Mouse (Mus musculus): ENCODE results near the gene Ube2h. TPM values are rescaled to one million over a fixed set of nuclear protein-coding genes. Genes with fewer than 3 reads are reported as not detected.

Gene Ube2h
- polyA plus RNA-seq, 1 experiment, result 38.3 TPM

DNA sequence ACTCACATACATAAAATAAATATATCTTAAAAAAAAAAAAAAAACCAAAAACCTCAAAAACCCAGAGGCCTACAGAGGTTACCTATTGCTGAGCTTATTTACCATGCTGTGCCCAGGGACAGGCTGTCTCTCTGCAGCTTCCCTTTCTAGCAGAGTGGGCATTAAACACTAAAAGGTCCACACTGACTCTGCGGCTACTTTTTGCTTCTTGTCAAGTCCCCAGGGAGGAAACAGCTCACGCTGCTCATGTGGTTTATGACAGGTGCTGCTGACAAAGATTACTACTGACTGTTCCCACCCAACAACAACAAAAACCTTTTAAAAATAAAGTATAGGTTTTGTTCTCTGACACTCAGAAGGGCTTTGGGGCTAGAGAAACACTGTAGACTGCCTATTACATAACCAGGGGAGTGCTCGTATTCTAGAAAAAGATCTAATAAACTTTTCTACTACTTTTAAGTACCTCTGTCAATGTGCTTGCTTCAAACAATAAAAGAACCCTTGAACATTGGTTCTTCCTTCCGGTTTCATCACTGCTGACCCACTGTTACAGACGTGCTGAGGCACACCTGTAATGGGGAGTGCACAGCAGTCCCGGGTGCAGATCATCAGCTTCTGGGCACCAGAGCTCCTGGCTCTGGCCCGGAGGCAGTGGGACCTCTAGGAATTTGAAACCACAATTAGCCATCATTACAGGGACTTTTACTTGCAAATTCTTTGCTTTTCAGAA is 77.2 kb downstream of the Ube2h start:
- DNase-seq, result no peak
- WGBS, result 72% methylated on average over 7 of the region's 7 CpGs
- no peaks in the 10 kb centered on the region for H3K36me3 ChIP-seq (ENCODE audit: control insufficient read depth, insufficient read depth, low read length)
- TF ChIP-seq POLR2A (IDR thresholded peaks at IDR 0.05; ENCODE audit: low read depth, low read length) (no peak), CTCF (conservative IDR thresholded peaks at IDR 0.05; ENCODE audit: insufficient read depth, insufficient read length, low read depth, low read length) (no peak)
- H3K4me1 ChIP-seq (ENCODE audit: control insufficient read depth, insufficient read depth, low read length), result 0 out of 2 replicates have a peak, but pooled peaks cover 3% of the 10 kb centered on the region
- no peaks in the 10 kb centered on the region for H3K27me3 ChIP-seq (replicated peaks; ENCODE audit: control insufficient read depth, insufficient read depth, low read length)
- no peak overlapping the region for H3K4me3 ChIP-seq (ENCODE audit: insufficient read depth, low read depth, low read length)
- H3K27ac ChIP-seq (ENCODE audit: insufficient read depth, low read depth, low read length), result no peak overlapping the region

GRCm38 (mm10) chr6:30224693-30225092 is 79.6 kb downstream of the Ube2h start:
- DNase-seq, result no peak
- WGBS, result 93% methylated on average over 1 of the region's 1 CpGs
- Histone ChIP-seq H3K36me3 (ENCODE audit: control insufficient read depth, insufficient read depth, low read length) (peaks cover 1% of the 10 kb centered on the region; the same call in 1 of the 2 replicates), H3K4me3 (ENCODE audit: insufficient read depth, low read depth, low read length) (no peak overlapping the region), H3K27me3 (replicated peaks; ENCODE audit: control insufficient read depth, insufficient read depth, low read length) (no peaks in the 10 kb centered on the region), H3K27ac (ENCODE audit: insufficient read depth, low read depth, low read length) (no peak overlapping the region), H3K4me1 (ENCODE audit: control insufficient read depth, insufficient read depth, low read length) (no peaks in the 10 kb centered on the region)
- TF ChIP-seq CTCF (conservative IDR thresholded peaks at IDR 0.05; ENCODE audit: insufficient read depth, insufficient read length, low read depth, low read length) (no peak), POLR2A (IDR thresholded peaks at IDR 0.05; ENCODE audit: low read depth, low read length) (no peak)

- H3K27me3 ChIP-seq (replicated peaks; ENCODE audit: control insufficient read depth, insufficient read depth, low read length), result no peaks in the 10 kb centered on the region
- H3K4me1 ChIP-seq (ENCODE audit: control insufficient read depth, insufficient read depth, low read length), result no peaks in the 10 kb centered on the region
- no peak overlapping the region for H3K4me3 ChIP-seq (ENCODE audit: insufficient read depth, low read depth, low read length)
- peaks cover 3% of the 10 kb centered on the region; the same call in 1 of the 2 replicates for H3K36me3 ChIP-seq (ENCODE audit: control insufficient read depth, insufficient read depth, low read length)
- WGBS, result 92% methylated on average over 1 of the region's 1 CpGs
- TF ChIP-seq CTCF (conservative IDR thresholded peaks at IDR 0.05; ENCODE audit: insufficient read depth, insufficient read length, low read depth, low read length), result no peak
- TF ChIP-seq POLR2A (IDR thresholded peaks at IDR 0.05; ENCODE audit: low read depth, low read length), result no peak
- no peak for DNase-seq
- no peak overlapping the region for H3K27ac ChIP-seq (ENCODE audit: insufficient read depth, low read depth, low read length)
These were observed 82.0 kb downstream of the Ube2h start for GRCm38 (mm10) chr6:30222321-30222720.

DNA sequence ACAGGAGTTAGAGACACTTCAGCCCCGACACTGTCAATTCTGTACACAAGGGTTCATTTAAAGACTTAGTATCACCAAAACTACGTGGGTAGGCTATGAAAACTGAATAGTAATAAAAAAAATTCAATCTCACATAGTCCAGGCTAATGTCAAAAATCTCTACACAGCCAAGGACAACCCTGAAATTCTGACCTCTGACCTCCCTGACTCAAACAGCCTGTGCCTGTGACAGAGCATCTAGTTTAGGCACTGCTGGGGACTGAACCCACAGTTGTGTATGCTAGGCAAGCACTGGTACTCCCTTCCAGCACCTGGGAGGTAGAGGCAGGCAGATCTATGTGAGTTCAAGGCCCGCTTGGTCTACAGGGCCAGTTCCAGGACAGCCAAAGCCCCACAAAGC is 86.8 kb downstream of the Ube2h start:
- WGBS, result 91% methylated on average over 3 of the region's 3 CpGs
- H3K27ac ChIP-seq (ENCODE audit: insufficient read depth, low read depth, low read length), result no peak overlapping the region

DNA sequence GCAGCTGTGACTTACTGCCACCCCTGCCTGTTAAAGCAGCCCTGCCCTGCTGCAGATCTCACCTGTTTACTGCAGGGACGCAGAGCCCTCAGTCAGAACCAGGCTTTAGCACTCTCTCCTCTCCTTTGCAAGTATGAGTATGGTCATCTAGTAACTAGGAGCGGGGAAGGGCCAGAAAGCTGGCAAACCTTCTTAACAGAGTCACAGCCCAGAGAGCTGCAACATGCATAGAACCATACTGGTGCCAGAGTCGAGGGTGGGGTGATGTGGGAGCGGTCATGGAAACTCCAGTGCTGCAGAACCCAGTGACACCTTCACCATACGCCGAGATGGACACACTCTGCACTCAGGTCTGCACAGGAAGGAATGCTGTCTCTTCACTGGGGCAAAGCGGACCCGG is 91.9 kb downstream of the Ube2h start:
- DNase-seq, result peak; percentile 68
- 67% methylated on average over 8 of the region's 8 CpGs for WGBS
- peak overlapping the region; percentile 41; the same call in 1 of the 2 replicates for H3K27ac ChIP-seq (ENCODE audit: insufficient read depth, low read depth, low read length)

More for the DNA sequence above, 86.8 kb downstream of the Ube2h start:
- Histone ChIP-seq H3K27me3 (replicated peaks; ENCODE audit: control insufficient read depth, insufficient read depth, low read length) (no peaks in the 10 kb centered on the region), H3K4me3 (ENCODE audit: insufficient read depth, low read depth, low read length) (no peak overlapping the region), H3K4me1 (ENCODE audit: control insufficient read depth, insufficient read depth, low read length) (peaks cover 2% of the 10 kb centered on the region; the same call in 1 of the 2 replicates), H3K36me3 (ENCODE audit: control insufficient read depth, insufficient read depth, low read length) (peaks cover 3% of the 10 kb centered on the region; the same call in 1 of the 2 replicates)
- TF ChIP-seq POLR2A (IDR thresholded peaks at IDR 0.05; ENCODE audit: low read depth, low read length) (no peak), CTCF (conservative IDR thresholded peaks at IDR 0.05; ENCODE audit: insufficient read depth, insufficient read length, low read depth, low read length) (no peak)
- DNase-seq, result no peak

DNA sequence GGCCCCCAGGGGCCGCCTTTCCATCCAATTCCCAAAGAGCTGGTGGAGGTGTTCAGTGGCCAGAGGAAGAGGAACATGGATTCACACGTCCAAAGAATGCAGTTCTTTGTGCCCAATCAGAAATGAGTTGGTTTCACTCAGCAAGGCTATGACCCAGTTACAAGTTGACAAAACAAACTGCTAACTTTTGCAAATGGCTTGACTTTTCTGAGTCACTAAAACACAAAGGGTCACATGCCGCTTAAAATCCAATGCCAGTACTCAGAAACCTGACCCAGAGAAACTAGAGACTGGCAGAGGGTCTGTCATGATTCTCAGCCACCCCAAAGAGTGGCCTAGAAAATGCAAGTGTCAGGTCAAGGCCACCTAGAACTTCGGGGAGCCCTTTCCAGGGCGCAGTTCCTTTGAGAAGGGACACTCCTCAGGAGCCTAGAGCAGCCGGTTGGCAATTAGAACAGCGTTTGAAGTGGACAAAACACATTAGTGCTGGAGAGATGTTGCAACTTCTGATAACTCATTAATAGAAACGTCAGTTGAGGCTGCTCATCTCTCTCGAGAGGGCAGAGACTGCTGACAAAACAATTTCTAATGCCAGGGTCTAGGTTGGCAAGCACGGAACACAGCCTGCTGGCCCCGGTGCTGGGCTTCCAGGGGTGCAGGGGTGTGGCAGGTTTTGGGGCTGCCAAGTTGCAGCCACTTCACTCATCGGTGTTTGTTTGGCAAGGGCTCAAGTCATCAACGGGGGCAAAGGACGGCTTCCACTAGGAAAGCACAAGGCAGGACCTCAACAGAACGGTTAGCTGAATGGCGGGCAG is 92.5 kb downstream of the Ube2h start:
- H3K36me3 ChIP-seq (ENCODE audit: control insufficient read depth, insufficient read depth, low read length), result no peaks in the 10 kb centered on the region
- 46% methylated on average over 16 of the region's 16 CpGs for WGBS
- DNase-seq, result peak; percentile 92
- no peak overlapping the region for H3K4me3 ChIP-seq (ENCODE audit: insufficient read depth, low read depth, low read length)
- TF ChIP-seq CTCF (conservative IDR thresholded peaks at IDR 0.05; ENCODE audit: insufficient read depth, insufficient read length, low read depth, low read length) (no peak), POLR2A (IDR thresholded peaks at IDR 0.05; ENCODE audit: low read depth, low read length) (no peak)
- peaks cover 5% of the 10 kb centered on the region; the same call in 1 of the 2 replicates for H3K4me1 ChIP-seq (ENCODE audit: control insufficient read depth, insufficient read depth, low read length)
- H3K27ac ChIP-seq (ENCODE audit: insufficient read depth, low read depth, low read length), result peak overlapping the region; percentile 77
- H3K27me3 ChIP-seq (replicated peaks; ENCODE audit: control insufficient read depth, insufficient read depth, low read length), result no peaks in the 10 kb centered on the region

More for the DNA sequence above, 91.9 kb downstream of the Ube2h start:
- Histone ChIP-seq H3K36me3 (ENCODE audit: control insufficient read depth, insufficient read depth, low read length) (no peaks in the 10 kb centered on the region; the same call in 1 of the 2 replicates), H3K4me1 (ENCODE audit: control insufficient read depth, insufficient read depth, low read length) (peaks cover 5% of the 10 kb centered on the region; the same call in 1 of the 2 replicates), H3K27me3 (replicated peaks; ENCODE audit: control insufficient read depth, insufficient read depth, low read length) (no peaks in the 10 kb centered on the region), H3K4me3 (ENCODE audit: insufficient read depth, low read depth, low read length) (no peak overlapping the region)
- no peak for TF ChIP-seq POLR2A (IDR thresholded peaks at IDR 0.05; ENCODE audit: low read depth, low read length)
- TF ChIP-seq CTCF (conservative IDR thresholded peaks at IDR 0.05; ENCODE audit: insufficient read depth, insufficient read length, low read depth, low read length), result no peak

DNA sequence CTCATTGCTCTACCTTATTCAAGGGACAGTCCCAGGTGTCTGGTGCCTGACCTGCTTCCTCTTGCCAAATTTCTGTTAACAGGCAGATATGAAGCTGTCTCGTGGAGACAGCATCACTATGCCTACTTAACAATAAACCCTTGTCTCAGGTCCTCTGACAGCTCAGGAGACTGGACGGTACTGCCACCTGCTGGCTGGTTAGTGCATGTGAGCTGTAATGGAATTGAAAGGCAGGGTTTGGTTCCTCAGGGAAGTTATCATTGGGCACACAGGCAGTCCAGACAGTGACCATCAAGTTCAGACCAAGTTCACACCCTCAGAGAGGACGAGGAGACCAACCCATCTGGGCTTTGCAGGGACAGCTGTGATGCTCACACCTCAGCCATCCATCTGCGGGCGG is 93.6 kb downstream of the Ube2h start:
- peak; percentile 92 for TF ChIP-seq CTCF (conservative IDR thresholded peaks at IDR 0.05; ENCODE audit: insufficient read depth, insufficient read length, low read depth, low read length)
- no peak for TF ChIP-seq POLR2A (IDR thresholded peaks at IDR 0.05; ENCODE audit: low read depth, low read length)
- Histone ChIP-seq H3K4me3 (ENCODE audit: insufficient read depth, low read depth, low read length) (no peak overlapping the region), H3K36me3 (ENCODE audit: control insufficient read depth, insufficient read depth, low read length) (no peaks in the 10 kb centered on the region), H3K27ac (ENCODE audit: insufficient read depth, low read depth, low read length) (no peak overlapping the region), H3K4me1 (ENCODE audit: control insufficient read depth, insufficient read depth, low read length) (peaks cover 5% of the 10 kb centered on the region; the same call in 1 of the 2 replicates), H3K27me3 (replicated peaks; ENCODE audit: control insufficient read depth, insufficient read depth, low read length) (no peaks in the 10 kb centered on the region)
- WGBS, result 37% methylated on average over 5 of the region's 5 CpGs
- peak; percentile 71 for DNase-seq
